Mouse (Mus musculus) intestine, postnatal 0 days (tissue): ENCODE data around the gene Gnb1. TPM values are rescaled to one million over a fixed set of nuclear protein-coding genes. Genes with fewer than 3 reads are reported as not detected.

Experiments
- ATAC-seq: fragments of 200-750 bp; cut with Nextera tagmentation; 2 replicates; pipeline ENCODE4 v1.8.0; 2017; ENCODE audit warnings: mild to moderate bottlenecking, moderate TSS enrichment, moderate library complexity
- H3K27ac ChIP-seq: fragments of 300-500 bp; sonication (generic); 2 replicates; pipeline ENCODE4 v1.5.1; 2014; ENCODE audit warnings: mild to moderate bottlenecking, low read depth, low read length, moderate library complexity
- H3K27me3 ChIP-seq: fragments of 300-500 bp; sonication (generic); replicated peaks from 2 replicates; pipeline ENCODE4 v1.6.1; 2014; ENCODE audit warnings: low read length, mixed read lengths; ENCODE audit not compliant: control insufficient read depth, insufficient read depth
- H3K36me3 ChIP-seq: fragments of 300-500 bp; sonication (generic); 2 replicates; pipeline ENCODE4 v1.6.1; 2014; ENCODE audit warnings: mild to moderate bottlenecking, moderate library complexity; ENCODE audit not compliant: control insufficient read depth, insufficient read depth
- H3K4me1 ChIP-seq: fragments of 300-500 bp; sonication (generic); replicated peaks from 2 replicates; pipeline ENCODE4 v1.6.1; 2014; ENCODE audit warnings: antibody characterized with exemption, low read length, mixed read lengths; ENCODE audit not compliant: control insufficient read depth, insufficient read depth
- H3K4me2 ChIP-seq: fragments of 300-500 bp; sonication (generic); replicated peaks from 2 replicates; pipeline ENCODE4 v1.6.1; 2014; ENCODE audit warnings: low read depth, mild to moderate bottlenecking, moderate library complexity
- H3K4me3 ChIP-seq: fragments of 300-500 bp; sonication (generic); 2 replicates; pipeline ENCODE4 v1.5.1; 2014; ENCODE audit warnings: low read depth, low read length
- H3K9ac ChIP-seq: fragments of 300-500 bp; sonication (generic); 2 replicates; pipeline ENCODE4 v1.6.1; 2014; ENCODE audit warnings: mild to moderate bottlenecking, low read depth, low read length
- H3K9me3 ChIP-seq: fragments of 300-500 bp; sonication (generic); 2 replicates; pipeline ENCODE4 v1.6.1; 2016; ENCODE audit warnings: mixed run types; ENCODE audit not compliant: control insufficient read depth
- CTCF ChIP-seq: sonication (generic); IDR thresholded peaks from 2 replicates; pipeline ENCODE4 v1.5.1; 2016; ENCODE audit warnings: low read depth, mild to moderate bottlenecking, control low read depth, antibody characterized with exemption, moderate library complexity
- WGBS: fragments of 180-500 bp; shearing (Covaris S2); extraction: QIAGEN DNeasy Blood & Tissue Kit; methylation state at CpG from one replicate; pipeline ENCODE4 v1.1.7; 2014; 5-methylcytosine and 5-hydroxymethylcytosine counted together
- polyA plus RNA-seq: library from polyadenylated mRNA; unstranded; fragments of >200 nt; fragmentation: Nextera tagmentation; extraction: Ambion mirVana; gene quantifications from 2 replicates; pipeline ENCODE4 v1.2.1, GENCODE M21; 2015

Gnb1 gene
- polyA plus RNA-seq, 1 experiment from 2014 or later: 336 TPM

- no peak for TF ChIP-seq CTCF
- H3K4me1 ChIP-seq: no peaks in the 10 kb centered on the region; the same call in 1 of the 2 replicates
- H3K9ac ChIP-seq: no peak overlapping the region
- no peak overlapping the region for H3K4me2 ChIP-seq
- H3K9me3 ChIP-seq: no peaks in the 10 kb centered on the region
- no peaks in the 10 kb centered on the region for H3K27me3 ChIP-seq
- H3K27ac ChIP-seq: no peak overlapping the region
- H3K36me3 ChIP-seq: no peaks in the 10 kb centered on the region
- no peak for ATAC-seq
- no peak overlapping the region for H3K4me3 ChIP-seq
- 69% methylated on average over 6 of the region's 6 CpGs for WGBS
Measured at GRCm38 (mm10) chr4:155465607-155466006, 25.6 kb upstream of the Gnb1 start.

DNA sequence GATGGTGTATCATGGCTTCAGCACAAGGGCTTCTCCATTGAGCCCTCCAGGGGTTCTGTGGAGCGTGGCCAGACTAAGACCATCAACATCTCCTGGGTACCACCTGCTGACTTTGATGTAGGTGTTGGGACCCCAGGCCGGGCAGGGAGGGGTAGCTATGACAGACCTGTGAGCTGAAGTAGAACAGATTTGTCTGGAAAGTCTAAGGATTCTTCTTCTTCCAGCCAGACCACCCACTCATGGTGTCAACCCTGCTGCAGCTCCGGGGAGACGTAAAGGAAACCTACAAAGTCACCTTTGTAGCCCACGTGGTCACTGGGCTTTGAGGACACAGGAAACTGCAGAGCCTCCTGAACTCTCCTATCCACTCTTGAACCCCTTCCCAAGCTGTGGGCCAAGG is 25.1 kb upstream of the Gnb1 start:
- 85% methylated on average over 5 of the region's 5 CpGs for WGBS
- H3K9me3 ChIP-seq: no peaks in the 10 kb centered on the region
- H3K36me3 ChIP-seq: no peaks in the 10 kb centered on the region
- H3K4me2 ChIP-seq: no peak overlapping the region
- ATAC-seq: no peak
- TF ChIP-seq CTCF: no peak
- H3K9ac ChIP-seq: no peak overlapping the region
- no peaks in the 10 kb centered on the region; the same call in 1 of the 2 replicates for H3K4me1 ChIP-seq
- H3K27ac ChIP-seq: no peak overlapping the region
- H3K27me3 ChIP-seq: no peaks in the 10 kb centered on the region
- H3K4me3 ChIP-seq: no peak overlapping the region

GRCm38 (mm10) chr4:155467237-155468010 is 23.7 kb upstream of the Gnb1 start:
- Histone ChIP-seq H3K27ac (no peak overlapping the region), H3K36me3 (no peaks in the 10 kb centered on the region), H3K9me3 (no peaks in the 10 kb centered on the region), H3K4me3 (no peak overlapping the region), H3K4me1 (no peaks in the 10 kb centered on the region; the same call in 1 of the 2 replicates), H3K4me2 (no peak overlapping the region), H3K9ac (no peak overlapping the region), H3K27me3 (no peaks in the 10 kb centered on the region)
- 82% methylated on average over 13 of the region's 13 CpGs for WGBS
- ATAC-seq: no peak
- TF ChIP-seq CTCF: no peak

DNA sequence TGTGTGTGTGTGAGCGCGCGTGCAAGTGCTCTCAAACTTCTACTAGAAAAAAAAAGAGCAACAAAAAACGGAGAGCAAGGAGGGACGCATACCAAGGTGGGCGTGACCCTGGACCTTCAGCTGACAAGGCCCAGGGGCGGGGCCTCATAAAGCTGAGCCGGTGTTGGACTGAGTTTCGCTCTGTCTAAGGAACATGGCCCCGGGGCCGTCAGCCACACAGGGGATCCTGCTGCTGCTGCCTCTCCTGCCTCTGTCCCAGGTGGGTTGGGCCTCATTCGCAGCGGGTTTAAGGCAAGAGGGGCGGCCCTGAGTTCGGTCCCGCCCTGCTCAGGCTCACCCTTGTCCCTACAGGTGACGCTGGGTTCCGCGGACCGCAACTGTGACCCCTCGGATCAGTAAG is 22.2 kb upstream of the Gnb1 start, which contains the start of gene Tmem52:
Gene Tmem52, plus strand, starts transcription at position 163 of the 400 bp plus-strand sequence.
- peak; percentile 72 for ATAC-seq
- H3K9me3 ChIP-seq: no peaks in the 10 kb centered on the region
- H3K9ac ChIP-seq: peak within 1 kb of the TSS; percentile 46; the same call in 1 of the 2 replicates
- no peaks in the 10 kb centered on the region for H3K4me1 ChIP-seq
- 8% methylated on average over 21 of the region's 21 CpGs for WGBS
- no peaks in the 10 kb centered on the region for H3K36me3 ChIP-seq
- peak within 1 kb of the TSS; percentile 38 for H3K4me3 ChIP-seq
- no peaks in the 10 kb centered on the region for H3K27me3 ChIP-seq
- no peak for TF ChIP-seq CTCF
- H3K4me2 ChIP-seq: peak within 1 kb of the TSS; percentile 83
- no peak within 1 kb of the TSS for H3K27ac ChIP-seq

GRCm38 (mm10) chr4:155469590-155470262 is 21.4 kb upstream of the Gnb1 start:
- peak overlapping the region; percentile 83 for H3K4me2 ChIP-seq
- H3K4me1 ChIP-seq: no peaks in the 10 kb centered on the region
- H3K27ac ChIP-seq: no peak overlapping the region
- no peak; the same call in 1 of the 2 replicates for ATAC-seq
- no peaks in the 10 kb centered on the region for H3K9me3 ChIP-seq
- WGBS: 84% methylated on average over 18 of the region's 18 CpGs
- H3K27me3 ChIP-seq: no peaks in the 10 kb centered on the region
- H3K4me3 ChIP-seq: peak overlapping the region; percentile 38
- no peaks in the 10 kb centered on the region for H3K36me3 ChIP-seq
- no peak overlapping the region for H3K9ac ChIP-seq
- TF ChIP-seq CTCF: no peak

DNA sequence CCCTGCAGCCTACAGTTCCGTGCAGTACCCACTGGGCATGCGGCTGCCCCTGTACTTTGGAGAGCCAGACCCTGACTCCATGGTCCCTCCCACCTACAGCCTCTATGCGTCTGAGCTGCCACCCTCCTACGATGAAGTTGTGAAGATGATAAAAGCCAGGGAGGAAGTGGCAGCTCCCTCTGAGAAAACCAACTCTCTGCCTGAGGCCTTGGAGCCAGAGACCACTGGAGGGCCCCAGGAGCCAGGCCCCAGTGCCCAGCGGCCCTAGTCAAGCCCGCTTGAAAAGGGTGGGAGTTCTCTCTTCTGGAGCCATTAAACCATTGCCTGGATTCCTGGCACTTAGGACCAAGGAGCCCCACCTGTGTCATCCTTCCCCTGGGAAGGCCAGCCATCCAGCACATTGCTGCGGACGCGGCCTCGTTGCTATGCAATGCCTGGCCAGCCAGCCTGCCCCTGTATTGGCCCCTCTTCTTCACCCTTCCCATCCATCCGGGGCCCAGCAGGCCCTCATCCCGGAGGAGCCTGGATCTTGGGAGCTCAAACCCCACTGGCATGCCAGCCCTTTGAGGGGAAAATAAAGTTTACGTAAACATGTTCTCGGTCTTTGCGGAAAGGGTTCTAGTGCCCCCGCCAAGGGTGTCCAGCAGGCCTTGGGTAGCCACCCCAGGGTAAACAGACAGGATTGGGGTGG is 20.8 kb upstream of the Gnb1 start:
- Histone ChIP-seq H3K36me3 (no peaks in the 10 kb centered on the region), H3K4me1 (no peaks in the 10 kb centered on the region), H3K4me2 (no peak overlapping the region), H3K9me3 (no peaks in the 10 kb centered on the region), H3K27ac (no peak overlapping the region), H3K27me3 (no peaks in the 10 kb centered on the region), H3K9ac (no peak overlapping the region), H3K4me3 (no peak overlapping the region)
- ATAC-seq: no peak
- 75% methylated on average over 16 of the region's 16 CpGs for WGBS
- no peak for TF ChIP-seq CTCF
